Mouse (Mus musculus) intestine, embryonic 14.5 days (tissue): ENCODE data around the gene Nuak1. TPM values are rescaled to one million over a fixed set of nuclear protein-coding genes. Genes with fewer than 3 reads are reported as not detected.

Source experiments
- ATAC-seq: fragments of 200-750 bp; cut with Nextera tagmentation; replicated peaks from 2 replicates; pipeline ENCODE4 v1.8.0; 2017; ENCODE audit warnings: low read depth, moderate number of reproducible peaks, moderate TSS enrichment, moderate library complexity; ENCODE audit not compliant: low FRiP score, low TSS enrichment
- DNase-seq: peaks from one replicate; pipeline ENCODE4 v3.0.0-alpha.2; 2018; ENCODE audit warnings: low spot score
- H3K27ac ChIP-seq: fragments of 300-500 bp; sonication (generic); 2 replicates; pipeline ENCODE4 v1.5.1; 2014; ENCODE audit warnings: low read depth, mild to moderate bottlenecking, control low read depth
- H3K27me3 ChIP-seq: fragments of 300-500 bp; sonication (generic); replicated peaks from 2 replicates; pipeline ENCODE4 v1.6.1; 2014; ENCODE audit warnings: low read length, control low read depth; ENCODE audit not compliant: control insufficient read depth, insufficient read depth
- H3K36me3 ChIP-seq: fragments of 300-500 bp; sonication (generic); 2 replicates; pipeline ENCODE4 v1.6.1; 2014; ENCODE audit warnings: low read length, control low read depth; ENCODE audit not compliant: control insufficient read depth, insufficient read depth
- H3K4me1 ChIP-seq: fragments of 300-500 bp; sonication (generic); replicated peaks from 2 replicates; pipeline ENCODE4 v1.6.1; 2014; ENCODE audit warnings: low read length, control low read depth, mixed read lengths; ENCODE audit not compliant: control insufficient read depth, insufficient read depth
- H3K4me2 ChIP-seq: fragments of 300-500 bp; sonication (generic); 2 replicates; pipeline ENCODE4 v1.6.1; 2014; ENCODE audit warnings: low read length
- H3K4me3 ChIP-seq: fragments of 300-500 bp; sonication (generic); 2 replicates; pipeline ENCODE4 v1.5.1; 2014; ENCODE audit warnings: low read depth, low read length, control low read depth, mixed read lengths
- H3K9ac ChIP-seq: fragments of 300-500 bp; sonication (generic); 2 replicates; pipeline ENCODE4 v1.6.1; 2014; ENCODE audit warnings: mild to moderate bottlenecking, low read length
- H3K9me3 ChIP-seq: fragments of 300-500 bp; sonication (generic); 2 replicates; pipeline ENCODE4 v1.6.1; 2016; ENCODE audit warnings: low read length, control low read depth; ENCODE audit not compliant: control insufficient read depth
- WGBS: fragments of 180-500 bp; shearing (Covaris S2); extraction: QIAGEN DNeasy Blood & Tissue Kit; methylation state at CpG from one replicate; pipeline ENCODE4 v1.1.7; 2014; 5-methylcytosine and 5-hydroxymethylcytosine counted together
- polyA plus RNA-seq: library from polyadenylated mRNA; unstranded; fragments of >200 nt; fragmentation: Nextera tagmentation; extraction: Ambion mirVana; gene quantifications from 2 replicates; pipeline ENCODE4 v1.2.1, GENCODE M21; 2014

Nuak1 gene
- polyA plus RNA-seq, 1 experiment from 2014 or later = 0.93 TPM

DNA sequence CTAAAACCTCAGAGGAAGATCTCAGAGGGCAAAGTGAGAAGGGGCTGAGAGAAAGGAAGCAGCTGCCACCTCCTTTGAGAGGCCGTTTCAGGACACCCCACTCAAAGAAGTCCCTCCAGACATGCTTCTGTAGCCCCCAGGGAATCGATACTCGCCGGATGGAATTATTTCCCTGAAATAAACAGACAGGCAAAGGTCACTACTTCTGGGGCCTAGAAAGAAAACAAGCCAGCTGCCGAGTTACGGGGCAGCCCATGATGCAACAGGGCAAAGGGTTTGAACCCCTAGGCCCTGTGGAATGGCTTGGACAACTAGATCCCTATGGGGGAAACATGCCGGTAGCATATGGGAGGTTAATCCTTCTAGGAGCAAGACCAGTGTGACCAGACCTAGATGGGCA lies 16.0 kb downstream of the Nuak1 start:
- DNase-seq (no peak), ATAC-seq (no peak)
- Histone ChIP-seq H3K4me1 (peaks cover 9% of the 10 kb centered on the region; the same call in 1 of the 2 replicates), H3K9ac (no peak overlapping the region), H3K27ac (no peak overlapping the region), H3K36me3 (no peaks in the 10 kb centered on the region), H3K4me3 (no peak overlapping the region), H3K27me3 (no peaks in the 10 kb centered on the region), H3K4me2 (no peak overlapping the region), H3K9me3 (no peaks in the 10 kb centered on the region)
- WGBS = 55% methylated on average over 7 of the region's 7 CpGs

DNA sequence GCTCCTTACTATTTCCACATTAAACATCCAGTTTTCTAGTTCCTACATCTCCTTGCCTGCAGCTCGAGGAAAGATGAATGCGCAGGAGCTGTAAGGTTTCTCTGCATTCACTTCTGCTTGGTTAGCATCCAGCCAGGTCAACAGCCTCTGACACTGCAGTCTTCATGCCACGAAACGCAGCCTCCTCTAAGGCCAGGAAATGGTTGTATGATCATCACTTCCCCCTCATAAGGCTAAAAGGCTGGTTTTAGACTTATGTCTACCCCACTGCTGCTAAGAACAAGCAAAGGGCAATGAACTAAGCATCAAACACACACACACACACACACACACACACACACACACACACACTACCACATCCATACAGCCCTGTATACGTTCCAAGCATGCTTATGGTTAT lies 16.5 kb downstream of the Nuak1 start:
- ATAC-seq = no peak
- WGBS = 75% methylated on average over 5 of the region's 5 CpGs

DNA sequence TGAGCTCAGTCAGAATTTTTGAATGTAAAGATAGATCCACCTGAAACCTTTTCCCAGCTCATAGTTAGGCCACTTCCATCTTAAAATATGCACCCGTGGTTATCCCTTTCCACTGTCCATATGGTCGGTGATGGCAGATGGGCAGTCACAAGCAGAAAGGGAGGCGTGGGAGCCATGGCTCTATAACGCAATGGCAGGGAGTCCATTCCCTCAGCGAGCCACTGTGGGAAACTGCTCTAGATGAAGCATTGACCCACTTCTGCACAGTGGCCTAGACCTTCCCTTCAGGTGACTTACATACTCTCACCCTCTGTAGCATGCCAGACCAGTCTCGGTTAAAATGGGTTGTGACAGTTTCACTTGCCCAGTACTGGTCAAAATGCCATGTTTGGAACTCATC lies 19.8 kb downstream of the Nuak1 start:
- no peak overlapping the region for H3K9ac ChIP-seq
- H3K4me2 ChIP-seq = no peak overlapping the region
- 96% methylated on average over 6 of the region's 6 CpGs for WGBS

More for the DNA sequence above, 16.5 kb downstream of the Nuak1 start:
- Histone ChIP-seq H3K9ac (no peak overlapping the region), H3K4me2 (no peak overlapping the region), H3K36me3 (no peaks in the 10 kb centered on the region), H3K4me1 (peaks cover 9% of the 10 kb centered on the region; the same call in 1 of the 2 replicates), H3K4me3 (no peak overlapping the region), H3K27ac (no peak overlapping the region), H3K9me3 (no peaks in the 10 kb centered on the region), H3K27me3 (no peaks in the 10 kb centered on the region)
- DNase-seq = no peak

DNA sequence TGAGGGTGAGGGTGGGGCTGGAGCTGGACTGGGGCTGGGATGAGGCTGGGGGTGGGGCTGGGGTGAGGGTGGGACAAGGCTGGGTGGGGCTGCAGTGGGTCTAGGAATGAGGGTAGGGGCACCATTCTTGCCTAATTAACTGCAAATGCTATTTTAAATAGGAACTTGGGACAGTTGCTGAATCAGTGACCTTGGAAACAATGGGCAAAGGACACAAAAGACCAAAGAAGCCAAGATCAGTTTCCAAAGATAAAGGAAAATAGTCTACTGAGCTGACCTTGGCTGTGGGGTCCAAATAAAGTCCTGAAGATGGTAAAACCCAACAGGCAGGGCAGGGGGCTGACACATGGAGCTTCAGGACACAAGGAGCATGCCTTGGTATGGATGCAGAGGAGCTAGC lies 22.0 kb downstream of the Nuak1 start:
- Histone ChIP-seq H3K4me2 (no peak overlapping the region), H3K36me3 (no peaks in the 10 kb centered on the region), H3K27ac (no peak overlapping the region), H3K4me1 (no peaks in the 10 kb centered on the region), H3K4me3 (no peak overlapping the region), H3K9ac (no peak overlapping the region), H3K27me3 (no peaks in the 10 kb centered on the region), H3K9me3 (no peaks in the 10 kb centered on the region)
- no peak for ATAC-seq
- DNase-seq = no peak

More for the DNA sequence above, 19.8 kb downstream of the Nuak1 start:
- H3K9me3 ChIP-seq = no peaks in the 10 kb centered on the region
- no peak for ATAC-seq
- H3K4me3 ChIP-seq = no peak overlapping the region
- H3K36me3 ChIP-seq = no peaks in the 10 kb centered on the region
- H3K4me1 ChIP-seq = peaks cover 3% of the 10 kb centered on the region; the same call in 1 of the 2 replicates
- no peak overlapping the region for H3K27ac ChIP-seq
- no peak for DNase-seq
- H3K27me3 ChIP-seq = no peaks in the 10 kb centered on the region

DNA sequence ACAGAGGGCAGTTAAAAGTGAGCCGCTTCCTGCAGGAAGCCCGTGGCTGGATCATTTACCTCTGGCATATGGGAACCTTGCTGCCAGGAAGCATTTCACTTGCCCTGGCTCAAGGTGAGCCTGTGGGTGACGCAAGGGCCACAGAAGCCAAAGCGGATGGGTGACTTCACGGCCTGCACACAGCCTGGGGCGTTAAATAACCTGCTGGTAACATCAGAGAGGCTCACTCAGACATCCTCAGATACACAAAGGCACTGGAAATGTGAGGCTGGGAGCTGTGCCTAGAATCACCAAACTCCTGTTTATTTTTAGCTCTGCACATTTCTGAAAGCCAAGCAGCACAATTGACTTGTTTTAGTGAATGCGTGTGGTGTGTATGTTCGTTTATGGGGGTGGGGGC lies 23.6 kb downstream of the Nuak1 start:
- DNase-seq (no peak), ATAC-seq (no peak)
- Histone ChIP-seq H3K9ac (no peak overlapping the region), H3K36me3 (no peaks in the 10 kb centered on the region), H3K27ac (no peak overlapping the region), H3K27me3 (no peaks in the 10 kb centered on the region), H3K9me3 (no peaks in the 10 kb centered on the region), H3K4me2 (no peak overlapping the region), H3K4me3 (no peak overlapping the region), H3K4me1 (no peaks in the 10 kb centered on the region)
- 81% methylated on average over 8 of the region's 8 CpGs for WGBS

DNA sequence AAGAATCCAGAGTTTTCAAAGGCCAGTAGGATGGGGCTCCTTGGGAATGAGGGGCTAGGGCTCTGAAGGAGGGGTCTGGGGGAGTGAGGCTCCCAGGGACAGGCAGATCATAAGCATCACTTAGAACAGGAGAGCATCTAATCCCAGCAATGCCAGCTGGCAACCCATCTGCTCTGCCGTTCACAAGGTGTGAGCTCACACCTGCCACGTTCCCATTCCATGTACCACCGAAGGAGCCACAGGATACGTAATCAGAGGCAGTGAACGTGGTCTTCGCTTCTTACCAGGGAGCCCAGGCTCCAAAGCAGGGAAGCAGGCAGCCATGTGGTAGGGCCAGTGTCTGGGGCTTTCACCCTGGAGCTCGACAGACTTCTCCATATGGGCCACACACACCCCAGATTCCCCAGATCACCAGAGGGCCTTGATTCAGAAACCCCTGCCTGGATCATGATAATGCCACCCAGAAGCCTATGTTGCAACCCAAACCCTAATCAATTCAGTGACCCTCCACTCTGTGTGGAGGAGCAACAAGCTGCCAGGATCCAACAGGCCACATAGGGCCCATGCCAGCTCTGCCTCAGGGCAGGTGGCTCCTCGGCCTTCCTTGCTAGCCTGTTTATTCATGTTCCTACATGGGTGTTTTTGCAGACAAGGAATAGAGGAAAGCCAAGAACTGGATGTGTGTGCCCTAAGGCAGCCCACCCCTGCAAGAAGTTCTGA lies 25.3 kb downstream of the Nuak1 start:
- no peaks in the 10 kb centered on the region for H3K9me3 ChIP-seq
- no peak overlapping the region for H3K9ac ChIP-seq
- 82% methylated on average over 8 of the region's 8 CpGs for WGBS
- H3K27ac ChIP-seq = no peak overlapping the region
- no peaks in the 10 kb centered on the region for H3K36me3 ChIP-seq
- DNase-seq (no peak), ATAC-seq (no peak)
- H3K27me3 ChIP-seq = no peaks in the 10 kb centered on the region
- H3K4me1 ChIP-seq = no peaks in the 10 kb centered on the region
- H3K4me3 ChIP-seq = no peak overlapping the region
- H3K4me2 ChIP-seq = no peak overlapping the region

DNA sequence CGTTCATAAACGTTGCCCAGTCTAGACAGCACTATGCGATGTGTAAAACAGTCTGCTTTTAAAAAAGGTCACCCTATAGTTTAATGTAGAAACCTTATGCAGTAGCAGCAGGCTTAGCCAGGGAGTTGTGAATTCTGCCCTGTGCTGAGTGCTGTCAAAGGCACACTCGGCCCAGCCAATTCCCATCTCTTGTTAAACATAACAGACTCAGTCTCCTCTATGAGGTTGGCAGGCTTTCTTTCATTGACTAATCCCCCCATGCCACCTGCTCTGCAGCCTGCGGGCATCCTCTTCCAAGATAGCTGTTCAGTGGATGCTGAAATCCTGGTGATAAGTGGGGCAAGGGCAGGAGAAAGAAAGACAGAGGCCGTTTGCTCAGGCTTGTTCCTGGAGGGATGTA lies 27.1 kb downstream of the Nuak1 start:
- H3K4me2 ChIP-seq = no peak overlapping the region
- H3K27ac ChIP-seq = no peak overlapping the region
- no peak overlapping the region for H3K9ac ChIP-seq
- WGBS = 77% methylated on average over 6 of the region's 6 CpGs
- no peaks in the 10 kb centered on the region for H3K4me1 ChIP-seq
- no peaks in the 10 kb centered on the region for H3K27me3 ChIP-seq
- ATAC-seq = no peak
- DNase-seq = no peak
- H3K36me3 ChIP-seq = no peaks in the 10 kb centered on the region
- no peak overlapping the region for H3K4me3 ChIP-seq
- no peaks in the 10 kb centered on the region for H3K9me3 ChIP-seq

DNA sequence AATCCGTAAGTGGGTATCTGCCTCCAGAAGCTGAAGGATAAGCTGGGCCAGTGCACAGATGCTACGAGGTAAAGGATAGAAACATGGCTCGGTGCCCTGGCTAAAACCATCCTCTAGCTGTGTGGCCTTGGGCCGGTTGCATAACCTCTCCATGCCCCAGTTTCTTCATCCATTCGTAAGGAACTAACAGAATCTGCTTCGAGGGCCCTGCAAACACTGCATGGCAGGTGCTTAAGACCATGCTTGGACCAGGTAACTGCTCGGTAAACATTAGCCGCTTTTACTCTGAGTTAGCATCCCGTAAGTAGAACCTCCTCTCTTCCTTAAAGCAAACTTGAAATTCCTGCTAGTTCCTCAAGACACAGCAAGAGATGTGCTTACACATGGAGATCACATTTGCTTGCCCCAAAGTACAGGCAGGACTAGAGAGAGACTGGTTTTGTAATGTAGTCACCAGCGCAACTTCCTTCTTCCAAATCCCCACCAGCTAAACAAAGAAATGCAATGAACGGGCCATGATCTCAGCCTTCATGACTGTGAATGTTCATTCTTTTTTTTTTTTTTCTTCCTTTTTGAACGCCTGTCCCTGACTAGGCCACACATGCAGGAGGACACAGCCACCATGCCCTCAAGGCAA lies 28.0 kb downstream of the Nuak1 start:
- H3K4me2 ChIP-seq = no peak overlapping the region
- H3K27ac ChIP-seq = no peak overlapping the region
- no peak overlapping the region for H3K4me3 ChIP-seq
- H3K4me1 ChIP-seq = no peaks in the 10 kb centered on the region
- 73% methylated on average over 12 of the region's 12 CpGs for WGBS
- ATAC-seq = no peak
- no peak for DNase-seq
- H3K36me3 ChIP-seq = no peaks in the 10 kb centered on the region
- no peaks in the 10 kb centered on the region for H3K9me3 ChIP-seq
- no peaks in the 10 kb centered on the region for H3K27me3 ChIP-seq
- H3K9ac ChIP-seq = no peak overlapping the region
